ENCODE assay signal across 23 mouse cellular contexts in the genomic region with DNA sequence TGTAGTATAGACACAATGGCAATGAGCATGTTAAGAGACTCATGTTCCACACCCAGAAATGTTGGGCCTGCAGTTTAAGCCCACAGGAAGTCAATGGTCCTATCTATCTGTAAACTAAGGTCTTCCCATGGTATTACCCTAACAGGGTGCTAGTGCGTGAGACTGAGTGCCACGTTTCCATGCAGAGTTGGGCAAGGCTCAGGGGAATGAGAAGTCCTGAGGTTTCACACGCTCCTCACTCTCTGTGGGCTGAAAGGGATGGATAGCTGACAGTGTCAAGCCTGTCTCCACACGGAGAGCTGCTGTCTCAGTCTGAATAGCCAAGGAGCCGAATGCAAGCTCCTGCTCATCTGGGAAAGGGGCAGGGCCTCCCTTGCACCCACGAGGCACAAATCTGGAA.
DNase-seq lines count a peak whose midpoint lies in the region; ATAC-seq and TF ChIP-seq lines count a peak whose summit lies in the region.
"Had no signal": no experiment of that assay in that cellular context is flagged by ENCODE, and none has a peak within 500 bp of the region (broad histone marks: within the 10 kb centered on the region; RNA-seq: fewer than 3 reads in every experiment).

No protein-coding gene starts in this region.

- H3K27me3 ChIP-seq in heart, embryonic 10.5 days (ENCODE audit: insufficient read depth, poor library complexity, severe bottlenecking) = no peaks in the 10 kb centered on the region
- H3K27me3 ChIP-seq in intestine, embryonic 14.5 days (replicated peaks; ENCODE audit: control insufficient read depth, insufficient read depth, low read length) = no peaks in the 10 kb centered on the region
- H3K27me3 ChIP-seq in intestine, embryonic 16.5 days (replicated peaks; ENCODE audit: control insufficient read depth, insufficient read depth, low read length) = no peaks in the 10 kb centered on the region
- peaks cover 11% of the 10 kb centered on the region for H3K27me3 ChIP-seq in E14TG2a.4 (ENCODE audit: insufficient read depth, low read length)
- H3K27me3 ChIP-seq: CH12.LX, Patski had no signal

- TF ChIP-seq CTCF in E14TG2a.4 (conservative IDR thresholded peaks at IDR 0.05; ENCODE audit: low read length) = no peak

- intact Hi-C loops in heart, postnatal 36 days (cut with DNase I) = no loop called here

- H3K9me3 ChIP-seq in heart, embryonic 10.5 days = no peaks in the 10 kb centered on the region; the same call in 1 of the 2 replicates
- H3K9me3 ChIP-seq in intestine, embryonic 14.5 days (ENCODE audit: control insufficient read depth, low read length) = peaks cover 12% of the 10 kb centered on the region
- H3K9me3 ChIP-seq in intestine, embryonic 16.5 days (ENCODE audit: control insufficient read depth, low read length) = no peaks in the 10 kb centered on the region
- peaks cover 3% of the 10 kb centered on the region; the same call in 1 of the 2 replicates for H3K9me3 ChIP-seq in E14TG2a.4 (ENCODE audit: low read length)

- no peak for ATAC-seq in intestine, embryonic 14.5 days (replicated peaks; ENCODE audit: low FRiP score, low TSS enrichment, low read depth)
- no peak for ATAC-seq in intestine, embryonic 16.5 days
- ATAC-seq: activated CD4-positive, CD25-positive, alpha-beta regulatory T cell, adult 4 months; CD4-positive, CD25-positive, alpha-beta regulatory T cell, adult 4 months; Patski had no signal

- DNase-seq in heart, adult 11 months = peak; percentile 54
- DNase-seq in heart, adult 9 months (ENCODE audit: low spot score in 2 of 2) = no peak
- peak; percentile 63 for DNase-seq in heart, embryonic 10.5 days (ENCODE audit: low spot score)
- no peak for DNase-seq in heart, postnatal 36 days
- DNase-seq in intestine, embryonic 14.5 days (ENCODE audit: low spot score) = peak; percentile 28
- no peak for DNase-seq in thymus, postnatal 14 days
- DNase-seq: adrenal gland, adult 2 months; adrenal gland, adult 8-10 months; adrenal gland, postnatal 10 days; adrenal gland, postnatal 14 days; adrenal gland, postnatal 25 days; adrenal gland, postnatal 36 days; B cell, adult 2 months; cerebellum, adult 11 months; cerebellum, adult 11-12 months; cerebellum, adult 18-20 months had no signal

- H3K9ac ChIP-seq in intestine, embryonic 14.5 days (ENCODE audit: low read length) = no peak overlapping the region
- no peak overlapping the region for H3K9ac ChIP-seq in intestine, embryonic 16.5 days (ENCODE audit: low read depth, low read length)

- no peak overlapping the region for H3K27ac ChIP-seq in heart, embryonic 10.5 days
- no peak overlapping the region for H3K27ac ChIP-seq in intestine, embryonic 14.5 days (ENCODE audit: low read depth)
- H3K27ac ChIP-seq in intestine, embryonic 16.5 days (ENCODE audit: low read length) = no peak overlapping the region

- H3K4me2 ChIP-seq in intestine, embryonic 14.5 days (ENCODE audit: low read length) = no peak overlapping the region
- H3K4me2 ChIP-seq in intestine, embryonic 16.5 days (ENCODE audit: low read depth, low read length) = no peak overlapping the region

- no peaks in the 10 kb centered on the region for H3K36me3 ChIP-seq in heart, embryonic 10.5 days
- H3K36me3 ChIP-seq in intestine, embryonic 14.5 days (ENCODE audit: control insufficient read depth, insufficient read depth, low read length) = no peaks in the 10 kb centered on the region
- no peaks in the 10 kb centered on the region for H3K36me3 ChIP-seq in intestine, embryonic 16.5 days (ENCODE audit: control insufficient read depth, insufficient read depth, low read length)
- H3K36me3 ChIP-seq in E14TG2a.4 (ENCODE audit: insufficient read depth, low read length) = no peaks in the 10 kb centered on the region
- H3K36me3 ChIP-seq: G1E had no signal

- H3K4me1 ChIP-seq in heart, embryonic 10.5 days = 0 out of 2 replicates have a peak, but pooled peaks cover 6% of the 10 kb centered on the region
- H3K4me1 ChIP-seq in intestine, embryonic 14.5 days (replicated peaks; ENCODE audit: control insufficient read depth, insufficient read depth, low read length) = no peaks in the 10 kb centered on the region
- no peaks in the 10 kb centered on the region for H3K4me1 ChIP-seq in intestine, embryonic 16.5 days (ENCODE audit: control insufficient read depth, insufficient read depth, low read length)
- H3K4me1 ChIP-seq in E14TG2a.4 (replicated peaks; ENCODE audit: low read depth, low read length) = peaks cover 24% of the 10 kb centered on the region

- H3K4me3 ChIP-seq in heart, embryonic 10.5 days = no peak overlapping the region
- H3K4me3 ChIP-seq in intestine, embryonic 14.5 days (ENCODE audit: low read depth, low read length) = no peak overlapping the region
- H3K4me3 ChIP-seq in intestine, embryonic 16.5 days (ENCODE audit: low read length) = no peak overlapping the region
- peak overlapping the region; percentile 23; the same call in 1 of the 2 replicates for H3K4me3 ChIP-seq in E14TG2a.4 (replicated peaks; ENCODE audit: low read length)

- 74% methylated on average over 6 of the region's 6 CpGs for WGBS in heart, embryonic 10.5 days
- WGBS in intestine, embryonic 14.5 days = 82% methylated on average over 6 of the region's 6 CpGs
- 78% methylated on average over 6 of the region's 6 CpGs for WGBS in intestine, embryonic 16.5 days

Comparison
In these comparisons a context has a peak if more than half of its experiments do, and no peak if none do; other contexts are left out.
1. DNase-seq: peak in heart, adult 11 months (single experiment), heart, embryonic 10.5 days (single experiment) and intestine, embryonic 14.5 days (single experiment); none in heart, adult 9 months (0 of 2), heart, postnatal 36 days (0 of 2) and thymus, postnatal 14 days (single experiment).